Mouse (Mus musculus): ENCODE results near the gene Olfr399. TPM values are rescaled to one million over a fixed set of nuclear protein-coding genes. Genes with fewer than 3 reads are reported as not detected.

Gene Olfr399
- total RNA-seq (2021): not detected

GRCm38 (mm10) chr11:74056451-74056850, at the start of gene Olfr399, which contains the start of gene Olfr139:
TSS of gene Olfr399 (minus strand) at chr11:74056615.
TSS of gene Olfr139 (minus strand) at chr11:74056551.
- no peak for DNase-seq (ENCODE audit: low spot score in 2 of 2)
- intact Hi-C loops (cut with DNase I): no loop called here

GRCm38 (mm10) chr11:74105066-74105465, 48.7 kb upstream of the Olfr399 start:
- no peak for DNase-seq (ENCODE audit: low spot score in 2 of 2)
- intact Hi-C loops (cut with DNase I): no loop called here

GRCm38 (mm10) chr11:74101507-74101906, 45.1 kb upstream of the Olfr399 start:
- intact Hi-C loops (cut with DNase I): no loop called here

GRCm38 (mm10) chr11:74100724-74101123, 44.3 kb upstream of the Olfr399 start:
- DNase-seq (ENCODE audit: low spot score in 2 of 2): no peak
- intact Hi-C loops (cut with DNase I): no loop called here

More at GRCm38 (mm10) chr11:74101507-74101906, 45.1 kb upstream of the Olfr399 start:
- no peak for DNase-seq (ENCODE audit: low spot score in 2 of 2)

- DNase-seq (ENCODE audit: low spot score in 2 of 2): no peak
- intact Hi-C loops (cut with DNase I): no loop called here
These were observed 13.2 kb upstream of the Olfr399 start, which contains the start of gene Zfp616 for GRCm38 (mm10) chr11:74069655-74070054. TSS of gene Zfp616 (plus strand) at chr11:74069955.

GRCm38 (mm10) chr11:74051347-74051746, 5.1 kb downstream of the Olfr399 start:
- DNase-seq (ENCODE audit: low spot score in 2 of 2): no peak
- intact Hi-C loops (cut with DNase I): no loop called here

Other genes with a start within 250 kb of the Olfr399 start
- not detected for gene Olfr392, start 239.6 kb downstream of the Olfr399 start, total RNA-seq (2021)
- not detected for gene Olfr393, start 205.2 kb downstream of the Olfr399 start, total RNA-seq (2021)
- gene Olfr394, start 165.8 kb downstream of the Olfr399 start, total RNA-seq (2021): not detected
- gene Olfr395, start 147.3 kb downstream of the Olfr399 start, total RNA-seq (2021): not detected
- not detected for gene Olfr23, start 119.9 kb downstream of the Olfr399 start, total RNA-seq (2021)
- gene Olfr397, start 95.8 kb downstream of the Olfr399 start, total RNA-seq (2021): not detected
- gene Olfr398, start 66.2 kb downstream of the Olfr399 start, total RNA-seq (2021): not detected
- gene Olfr139, start 64 bp downstream of the Olfr399 start, total RNA-seq (2021): not detected
- not detected for gene Zfp616, start 13.3 kb upstream of the Olfr399 start, total RNA-seq (2021)
- not detected for gene Olfr401, start 57.1 kb upstream of the Olfr399 start, total RNA-seq (2021)
- not detected for gene Olfr402, start 96.9 kb upstream of the Olfr399 start, total RNA-seq (2021)
- not detected for gene Olfr403, start 129.6 kb upstream of the Olfr399 start, total RNA-seq (2021)
- gene Olfr43, start 154.8 kb upstream of the Olfr399 start, total RNA-seq (2021): not detected
- gene Olfr406, start 203.2 kb upstream of the Olfr399 start, total RNA-seq (2021): not detected
- not detected for gene Olfr59, start 227.1 kb upstream of the Olfr399 start, total RNA-seq (2021)